Mouse (Mus musculus): ENCODE measurements around the gene Dcakd. TPM values are rescaled to one million over a fixed set of nuclear protein-coding genes. Genes with fewer than 3 reads are reported as not detected.

Dcakd gene
- 109 and 114 TPM in 2 replicates for polyA plus RNA-seq (2014; fragmentation: Nextera tagmentation; extraction: Ambion mirVana)

- Histone ChIP-seq H3K36me3 (ENCODE audit: control insufficient read depth, insufficient read depth, low read length) (peaks cover 7% of the 10 kb centered on the region; the same call in 1 of the 2 replicates), H3K9me3 (ENCODE audit: control insufficient read depth, low read length) (no peaks in the 10 kb centered on the region), H3K4me1 (replicated peaks; ENCODE audit: control insufficient read depth, insufficient read depth, low read length) (peaks cover 27% of the 10 kb centered on the region), H3K27me3 (replicated peaks; ENCODE audit: control insufficient read depth, insufficient read depth, low read length) (no peaks in the 10 kb centered on the region), H3K9ac (ENCODE audit: low read depth, low read length) (peak within 1 kb of the TSS; percentile 83), H3K4me3 (ENCODE audit: low read depth, low read length) (peak within 1 kb of the TSS; percentile 67), H3K27ac (ENCODE audit: low read depth, low read length) (peak within 1 kb of the TSS; percentile 85), H3K4me2 (peak within 1 kb of the TSS; percentile 85)
- WGBS = under 1% methylated on average over 36 of the region's 36 CpGs
- DNase-seq (ENCODE audit: low spot score) (peak; percentile 99), ATAC-seq (replicated peaks; ENCODE audit: low FRiP score) (peak; percentile 98)
These were observed at the start of gene Dcakd, which contains the start of gene Nmt1 for GRCm38 (mm10) chr11:103028176-103028891. TSS of gene Dcakd (minus strand) at chr11:103028333. TSS of gene Nmt1 (plus strand) at chr11:103028190.

GRCm38 (mm10) chr11:103076581-103076980, 48.4 kb upstream of the Dcakd start:
- Histone ChIP-seq H3K9me3 (ENCODE audit: control insufficient read depth, low read length) (no peaks in the 10 kb centered on the region), H3K4me3 (ENCODE audit: low read depth, low read length) (no peak overlapping the region)

GRCm38 (mm10) chr11:103076010-103076409, 47.9 kb upstream of the Dcakd start:
- DNase-seq (ENCODE audit: low spot score) = no peak
- Histone ChIP-seq H3K4me2 (no peak overlapping the region), H3K9ac (ENCODE audit: low read depth, low read length) (no peak overlapping the region), H3K36me3 (ENCODE audit: control insufficient read depth, insufficient read depth, low read length) (no peaks in the 10 kb centered on the region), H3K4me1 (replicated peaks; ENCODE audit: control insufficient read depth, insufficient read depth, low read length) (peaks cover 7% of the 10 kb centered on the region; the same call in 1 of the 2 replicates), H3K27ac (ENCODE audit: low read depth, low read length) (no peak overlapping the region), H3K9me3 (ENCODE audit: control insufficient read depth, low read length) (no peaks in the 10 kb centered on the region), H3K27me3 (replicated peaks; ENCODE audit: control insufficient read depth, insufficient read depth, low read length) (peaks cover 18% of the 10 kb centered on the region), H3K4me3 (ENCODE audit: low read depth, low read length) (no peak overlapping the region)
- ATAC-seq (replicated peaks; ENCODE audit: low FRiP score) = no peak
- WGBS = 76% methylated on average over 7 of the region's 7 CpGs

More at GRCm38 (mm10) chr11:103076581-103076980, 48.4 kb upstream of the Dcakd start:
- Histone ChIP-seq H3K36me3 (ENCODE audit: control insufficient read depth, insufficient read depth, low read length) (no peaks in the 10 kb centered on the region), H3K27me3 (replicated peaks; ENCODE audit: control insufficient read depth, insufficient read depth, low read length) (peaks cover 18% of the 10 kb centered on the region), H3K4me1 (replicated peaks; ENCODE audit: control insufficient read depth, insufficient read depth, low read length) (peaks cover 7% of the 10 kb centered on the region; the same call in 1 of the 2 replicates), H3K4me2 (no peak overlapping the region), H3K27ac (ENCODE audit: low read depth, low read length) (no peak overlapping the region), H3K9ac (ENCODE audit: low read depth, low read length) (no peak overlapping the region)
- no peak for ATAC-seq (replicated peaks; ENCODE audit: low FRiP score)
- 82% methylated on average over 8 of the region's 8 CpGs for WGBS
- DNase-seq (ENCODE audit: low spot score) = no peak

GRCm38 (mm10) chr11:103074796-103075323, 46.7 kb upstream of the Dcakd start:
- Histone ChIP-seq H3K9ac (ENCODE audit: low read depth, low read length) (no peak overlapping the region), H3K27ac (ENCODE audit: low read depth, low read length) (no peak overlapping the region), H3K4me2 (no peak overlapping the region)

GRCm38 (mm10) chr11:103074121-103074650, 46.1 kb upstream of the Dcakd start:
- no peak overlapping the region for H3K4me2 ChIP-seq
- no peak overlapping the region for H3K9ac ChIP-seq (ENCODE audit: low read depth, low read length)
- peaks cover 4% of the 10 kb centered on the region; the same call in 1 of the 2 replicates for H3K27me3 ChIP-seq (replicated peaks; ENCODE audit: control insufficient read depth, insufficient read depth, low read length)
- ATAC-seq (replicated peaks; ENCODE audit: low FRiP score) (no peak), DNase-seq (ENCODE audit: low spot score) (no peak)
- H3K27ac ChIP-seq (ENCODE audit: low read depth, low read length) = no peak overlapping the region
- H3K4me1 ChIP-seq (replicated peaks; ENCODE audit: control insufficient read depth, insufficient read depth, low read length) = 0 out of 2 replicates have a peak, but pooled peaks cover 2% of the 10 kb centered on the region
- no peak overlapping the region for H3K4me3 ChIP-seq (ENCODE audit: low read depth, low read length)
- 63% methylated on average over 10 of the region's 10 CpGs for WGBS
- H3K36me3 ChIP-seq (ENCODE audit: control insufficient read depth, insufficient read depth, low read length) = no peaks in the 10 kb centered on the region
- H3K9me3 ChIP-seq (ENCODE audit: control insufficient read depth, low read length) = no peaks in the 10 kb centered on the region

More at GRCm38 (mm10) chr11:103074796-103075323, 46.7 kb upstream of the Dcakd start:
- ATAC-seq (replicated peaks; ENCODE audit: low FRiP score) (no peak), DNase-seq (ENCODE audit: low spot score) (no peak)
- Histone ChIP-seq H3K27me3 (replicated peaks; ENCODE audit: control insufficient read depth, insufficient read depth, low read length) (peaks cover 6% of the 10 kb centered on the region), H3K4me3 (ENCODE audit: low read depth, low read length) (no peak overlapping the region), H3K9me3 (ENCODE audit: control insufficient read depth, low read length) (no peaks in the 10 kb centered on the region), H3K4me1 (replicated peaks; ENCODE audit: control insufficient read depth, insufficient read depth, low read length) (0 out of 2 replicates have a peak, but pooled peaks cover 2% of the 10 kb centered on the region), H3K36me3 (ENCODE audit: control insufficient read depth, insufficient read depth, low read length) (no peaks in the 10 kb centered on the region)
- 23% methylated on average over 10 of the region's 10 CpGs for WGBS

- Histone ChIP-seq H3K27ac (ENCODE audit: low read depth, low read length) (no peak overlapping the region), H3K4me2 (no peak overlapping the region), H3K36me3 (ENCODE audit: control insufficient read depth, insufficient read depth, low read length) (peaks cover 3% of the 10 kb centered on the region; the same call in 1 of the 2 replicates), H3K9me3 (ENCODE audit: control insufficient read depth, low read length) (no peaks in the 10 kb centered on the region), H3K4me1 (replicated peaks; ENCODE audit: control insufficient read depth, insufficient read depth, low read length) (0 out of 2 replicates have a peak, but pooled peaks cover 2% of the 10 kb centered on the region), H3K9ac (ENCODE audit: low read depth, low read length) (no peak overlapping the region), H3K4me3 (ENCODE audit: low read depth, low read length) (no peak overlapping the region), H3K27me3 (replicated peaks; ENCODE audit: control insufficient read depth, insufficient read depth, low read length) (peaks cover 2% of the 10 kb centered on the region; the same call in 1 of the 2 replicates)
- DNase-seq (ENCODE audit: low spot score) (no peak), ATAC-seq (replicated peaks; ENCODE audit: low FRiP score) (no peak)
- WGBS = 81% methylated on average over 7 of the region's 7 CpGs
These were observed 45.5 kb upstream of the Dcakd start for GRCm38 (mm10) chr11:103073671-103074070.

- Histone ChIP-seq H3K9ac (ENCODE audit: low read depth, low read length) (no peak overlapping the region), H3K36me3 (ENCODE audit: control insufficient read depth, insufficient read depth, low read length) (peaks cover 15% of the 10 kb centered on the region), H3K27me3 (replicated peaks; ENCODE audit: control insufficient read depth, insufficient read depth, low read length) (no peaks in the 10 kb centered on the region), H3K4me1 (replicated peaks; ENCODE audit: control insufficient read depth, insufficient read depth, low read length) (0 out of 2 replicates have a peak, but pooled peaks cover 2% of the 10 kb centered on the region), H3K4me3 (ENCODE audit: low read depth, low read length) (no peak overlapping the region), H3K9me3 (ENCODE audit: control insufficient read depth, low read length) (no peaks in the 10 kb centered on the region), H3K4me2 (no peak overlapping the region), H3K27ac (ENCODE audit: low read depth, low read length) (no peak overlapping the region)
- no peak for DNase-seq (ENCODE audit: low spot score)
- no peak for ATAC-seq (replicated peaks; ENCODE audit: low FRiP score)
- 91% methylated on average over 10 of the region's 10 CpGs for WGBS
These were observed 42.3 kb upstream of the Dcakd start for GRCm38 (mm10) chr11:103070322-103070880.

- Histone ChIP-seq H3K9ac (ENCODE audit: low read depth, low read length) (no peak overlapping the region), H3K4me1 (replicated peaks; ENCODE audit: control insufficient read depth, insufficient read depth, low read length) (0 out of 2 replicates have a peak, but pooled peaks cover 2% of the 10 kb centered on the region), H3K9me3 (ENCODE audit: control insufficient read depth, low read length) (no peaks in the 10 kb centered on the region), H3K27ac (ENCODE audit: low read depth, low read length) (no peak overlapping the region), H3K4me3 (ENCODE audit: low read depth, low read length) (no peak overlapping the region), H3K4me2 (no peak overlapping the region), H3K27me3 (replicated peaks; ENCODE audit: control insufficient read depth, insufficient read depth, low read length) (no peaks in the 10 kb centered on the region), H3K36me3 (ENCODE audit: control insufficient read depth, insufficient read depth, low read length) (peaks cover 17% of the 10 kb centered on the region)
- no peak for DNase-seq (ENCODE audit: low spot score)
- ATAC-seq (replicated peaks; ENCODE audit: low FRiP score) = no peak
- 100% methylated on average over 2 of the region's 2 CpGs for WGBS
These were observed 41.6 kb upstream of the Dcakd start for GRCm38 (mm10) chr11:103069731-103070130.
